Mouse (Mus musculus) mouse embryonic stem cell (cell line): Measurements from ENCODE around the gene Lhx5.

ENCODE experiments used
- in situ Hi-C, 2 experiments: fragments of 300-500 bp; cut with MboI; formaldehyde crosslinking; loops; 1 replicate in 1 of 2; 3 replicates in 1 of 2; pipeline ENCODE4 v1.14.3; 2019 to 2020; ENCODE audit warnings: low sequenced_read_pairs in 2 of 2, low pct_unique_long_range_greater_than_20kb in 1 of 2, mixed read lengths in 1 of 2; ENCODE audit not compliant: unreplicated experiment in 1 of 2

The Lhx5 gene

GRCm38 (mm10) chr5:120440733-120441132 lies 9.2 kb downstream of the Lhx5 start:
- in situ Hi-C loops = loop anchor here in 1 of 2 experiments (25.0 kb wide), 1 partner anchor 778 kb away; the partner anchor contains the start of gene Tbx3

- in situ Hi-C loops = loop anchor here in 1 of 2 experiments (25.0 kb wide), 1 partner anchor 785 kb away; the partner anchor contains the start of gene Tbx3
Measured at GRCm38 (mm10) chr5:120447305-120447704, 15.8 kb downstream of the Lhx5 start.

GRCm38 (mm10) chr5:120454756-120455337 lies 23.3 kb downstream of the Lhx5 start:
- in situ Hi-C loops = loop anchor here in 1 of 2 experiments (25.0 kb wide), 1 partner anchor 168 kb away; no protein-coding TSS in a partner anchor

- in situ Hi-C loops = loop anchor here in 1 of 2 experiments (25.0 kb wide), 1 partner anchor 169 kb away; no protein-coding TSS in a partner anchor
Measured at GRCm38 (mm10) chr5:120456253-120456652, 24.8 kb downstream of the Lhx5 start.

- in situ Hi-C loops = loop anchor here in 1 of 2 experiments (25.0 kb wide), 1 partner anchor 170 kb away; no protein-coding TSS in a partner anchor
Measured at GRCm38 (mm10) chr5:120456841-120457554, 25.5 kb downstream of the Lhx5 start.

- in situ Hi-C loops = loop anchor here in 1 of 2 experiments (25.0 kb wide), 1 partner anchor 170 kb away; no protein-coding TSS in a partner anchor
Measured at GRCm38 (mm10) chr5:120457628-120458027, 26.1 kb downstream of the Lhx5 start.

- in situ Hi-C loops = loop anchor here in 1 of 2 experiments (25.0 kb wide), 1 partner anchor 172 kb away; no protein-coding TSS in a partner anchor
Measured at GRCm38 (mm10) chr5:120459133-120459532, 27.6 kb downstream of the Lhx5 start.

GRCm38 (mm10) chr5:120461902-120462301 lies 30.4 kb downstream of the Lhx5 start:
- in situ Hi-C loops = loop anchor here in 1 of 2 experiments (25.0 kb wide), 1 partner anchor 175 kb away; no protein-coding TSS in a partner anchor

GRCm38 (mm10) chr5:120464321-120464720 lies 32.8 kb downstream of the Lhx5 start:
- in situ Hi-C loops = loop anchor here in 1 of 2 experiments (25.0 kb wide), 1 partner anchor 177 kb away; no protein-coding TSS in a partner anchor

- in situ Hi-C loops = loop anchor here in 1 of 2 experiments (25.0 kb wide), 1 partner anchor 178 kb away; no protein-coding TSS in a partner anchor
Measured at GRCm38 (mm10) chr5:120465062-120465461, 33.6 kb downstream of the Lhx5 start.

- in situ Hi-C loops = loop anchor here in 1 of 2 experiments (25.0 kb wide), 1 partner anchor 179 kb away; no protein-coding TSS in a partner anchor
Measured at GRCm38 (mm10) chr5:120465860-120466259, 34.4 kb downstream of the Lhx5 start.

GRCm38 (mm10) chr5:120467026-120467425 lies 35.5 kb downstream of the Lhx5 start:
- in situ Hi-C loops = loop anchor here in 1 of 2 experiments (25.0 kb wide), 1 partner anchor 180 kb away; no protein-coding TSS in a partner anchor

GRCm38 (mm10) chr5:120468336-120468735 lies 36.8 kb downstream of the Lhx5 start:
- in situ Hi-C loops = loop anchor here in 1 of 2 experiments (25.0 kb wide), 1 partner anchor 181 kb away; no protein-coding TSS in a partner anchor

GRCm38 (mm10) chr5:120468830-120469229 lies 37.3 kb downstream of the Lhx5 start:
- in situ Hi-C loops = loop anchor here in 1 of 2 experiments (25.0 kb wide), 1 partner anchor 182 kb away; no protein-coding TSS in a partner anchor

- in situ Hi-C loops = loop anchor here in 1 of 2 experiments (25.0 kb wide), 1 partner anchor 184 kb away; no protein-coding TSS in a partner anchor
Measured at GRCm38 (mm10) chr5:120471538-120471937, 40.0 kb downstream of the Lhx5 start.

GRCm38 (mm10) chr5:120472770-120473169 lies 41.3 kb downstream of the Lhx5 start, which contains the start of gene Sdsl:
TSS of gene Sdsl (minus strand) at chr5:120472810.
- in situ Hi-C loops = loop anchor here in 1 of 2 experiments (25.0 kb wide), 1 partner anchor 185 kb away; no protein-coding TSS in a partner anchor

- in situ Hi-C loops = loop anchor here in 1 of 2 experiments (25.0 kb wide), 1 partner anchor 186 kb away; no protein-coding TSS in a partner anchor
Measured at GRCm38 (mm10) chr5:120473361-120473760, 41.9 kb downstream of the Lhx5 start.

- in situ Hi-C loops = no loop called here
Measured at GRCm38 (mm10) chr5:120475861-120476260, 44.4 kb downstream of the Lhx5 start.
